Comparison of ENCODE assay signal across 13 mouse cellular contexts in genomic region chr12:52434021-52434420, GRCm38 (mm10).
DNase-seq lines count a peak whose midpoint lies in the region; ATAC-seq lines count a peak whose summit lies in the region.
"Had no signal": no experiment of that assay in that cellular context is flagged by ENCODE, and none has a peak within 500 bp of the region (broad histone marks: within the 10 kb centered on the region; RNA-seq: fewer than 3 reads in every experiment).

No protein-coding gene starts in this region.

- H3K36me3 ChIP-seq in embryonic facial prominence, embryonic 14.5 days (ENCODE audit: control insufficient read depth, insufficient read depth, low read length) = no peaks in the 10 kb centered on the region
- no peaks in the 10 kb centered on the region for H3K36me3 ChIP-seq in embryonic facial prominence, embryonic 10.5 days (replicated peaks)
- H3K36me3 ChIP-seq: embryonic facial prominence, embryonic 13.5 days; intestine, embryonic 15.5 days; neural tube, embryonic 15.5 days had no signal

- no peak overlapping the region for H3K9ac ChIP-seq in embryonic facial prominence, embryonic 14.5 days (ENCODE audit: low read depth, low read length)
- H3K9ac ChIP-seq: embryonic facial prominence, embryonic 13.5 days; forebrain, postnatal 0 days; intestine, embryonic 15.5 days; neural tube, embryonic 15.5 days had no signal

- DNase-seq in embryonic facial prominence, embryonic 14.5 days (ENCODE audit: low spot score) = peak; percentile 39
- DNase-seq in embryonic facial prominence, embryonic 10.5 days (ENCODE audit: low spot score) = no peak
- DNase-seq in ovary, adult 18-20 months (ENCODE audit: low spot score) = peak; percentile 45
- no peak for DNase-seq in ovary, postnatal 10 days (ENCODE audit: low spot score)
- peak; percentile 67 for DNase-seq in adrenal gland, postnatal 14 days
- DNase-seq in lung, postnatal 25 days (ENCODE audit: low spot score) = peak; percentile 21
- no peak for DNase-seq in cerebellum, adult 11-12 months
- no peak for DNase-seq in natural killer cell, adult 2 months (ENCODE audit: low spot score in 2 of 2)
- DNase-seq: cerebellum, adult 18-20 months; forebrain, postnatal 0 days had no signal

- 65% methylated on average over 2 of the region's 2 CpGs for WGBS in embryonic facial prominence, embryonic 14.5 days
- WGBS in embryonic facial prominence, embryonic 10.5 days = 80% methylated on average over 2 of the region's 2 CpGs

- no peaks in the 10 kb centered on the region for H3K27me3 ChIP-seq in embryonic facial prominence, embryonic 14.5 days (replicated peaks; ENCODE audit: control insufficient read depth, insufficient read depth, low read length)
- no peaks in the 10 kb centered on the region for H3K27me3 ChIP-seq in embryonic facial prominence, embryonic 10.5 days (replicated peaks; ENCODE audit: low read depth, poor library complexity, severe bottlenecking)
- H3K27me3 ChIP-seq: embryonic facial prominence, embryonic 13.5 days; intestine, embryonic 15.5 days; neural tube, embryonic 15.5 days had no signal

- no peaks in the 10 kb centered on the region for H3K9me3 ChIP-seq in embryonic facial prominence, embryonic 14.5 days (ENCODE audit: control insufficient read depth, low read length)
- H3K9me3 ChIP-seq in embryonic facial prominence, embryonic 10.5 days = no peaks in the 10 kb centered on the region
- H3K9me3 ChIP-seq: embryonic facial prominence, embryonic 13.5 days; intestine, embryonic 15.5 days; neural tube, embryonic 15.5 days had no signal

- H3K4me1 ChIP-seq in embryonic facial prominence, embryonic 14.5 days (ENCODE audit: control insufficient read depth, insufficient read depth, low read length) = no peaks in the 10 kb centered on the region
- peaks cover 10% of the 10 kb centered on the region for H3K4me1 ChIP-seq in embryonic facial prominence, embryonic 10.5 days

- no peak for ATAC-seq in embryonic facial prominence, embryonic 14.5 days (ENCODE audit: low read depth)
- ATAC-seq: forebrain, postnatal 0 days; intestine, embryonic 15.5 days had no signal

- no peak overlapping the region for H3K27ac ChIP-seq in embryonic facial prominence, embryonic 14.5 days (replicated peaks; ENCODE audit: low read depth, low read length)
- H3K27ac ChIP-seq in embryonic facial prominence, embryonic 10.5 days (replicated peaks) = no peak overlapping the region
- H3K27ac ChIP-seq: embryonic facial prominence, embryonic 13.5 days; intestine, embryonic 15.5 days; neural tube, embryonic 15.5 days had no signal

- no peak overlapping the region for H3K4me2 ChIP-seq in embryonic facial prominence, embryonic 14.5 days (ENCODE audit: low read depth, low read length)
- H3K4me2 ChIP-seq: embryonic facial prominence, embryonic 13.5 days; intestine, embryonic 15.5 days; neural tube, embryonic 15.5 days had no signal

- H3K4me3 ChIP-seq in embryonic facial prominence, embryonic 14.5 days (ENCODE audit: low read depth, low read length) = no peak overlapping the region
- no peak overlapping the region for H3K4me3 ChIP-seq in embryonic facial prominence, embryonic 10.5 days
- H3K4me3 ChIP-seq: embryonic facial prominence, embryonic 13.5 days; intestine, embryonic 15.5 days; neural tube, embryonic 15.5 days had no signal

Comparison
In these comparisons a context has a peak if more than half of its experiments do, and no peak if none do; other contexts are left out.
1. DNase-seq: peak in embryonic facial prominence, embryonic 14.5 days (single experiment), ovary, adult 18-20 months (single experiment), adrenal gland, postnatal 14 days (single experiment) and lung, postnatal 25 days (single experiment); none in embryonic facial prominence, embryonic 10.5 days (single experiment), ovary, postnatal 10 days (single experiment), cerebellum, adult 11-12 months (single experiment) and natural killer cell, adult 2 months (0 of 2).